Mouse (Mus musculus): ENCODE measurements around the gene Sorl1.

DNA sequence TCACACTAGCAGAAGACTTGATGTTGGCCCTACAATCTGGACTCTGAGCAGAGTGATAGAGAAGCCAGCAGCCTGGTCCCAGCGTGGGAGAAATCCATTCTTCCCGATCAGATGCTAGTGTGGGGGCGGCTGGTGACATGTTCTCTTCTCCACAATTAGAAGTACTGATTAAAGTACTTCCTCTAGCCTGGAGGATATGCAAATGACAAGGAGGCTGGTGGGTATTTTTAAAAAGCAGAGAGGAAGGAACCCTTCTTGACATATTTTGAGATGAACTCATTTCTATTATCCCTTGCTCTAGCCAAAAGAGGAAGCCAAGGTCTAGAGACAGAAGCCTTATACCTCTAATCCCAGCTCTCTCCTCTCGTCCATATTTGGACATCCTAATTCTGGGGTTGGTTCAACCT lies 40.4 kb downstream of the Sorl1 start:
- TF ChIP-seq CTCF (IDR thresholded peaks at IDR 0.05; ENCODE audit: low read depth): no peak
- no peak for TF ChIP-seq EP300 (IDR thresholded peaks at IDR 0.05; ENCODE audit: low read depth)

Data from heart, postnatal 0 days (tissue).